Mouse (Mus musculus) heart, adult 2 months (tissue): ENCODE measurements around the gene Tom1l2. TPM values are rescaled to one million over a fixed set of nuclear protein-coding genes. Genes with fewer than 3 reads are reported as not detected.

Experiments used
- DNase-seq, 2 experiments: peaks; one replicate each; pipeline ENCODE4 v3.0.0; 2021
- H3K27ac ChIP-seq: fragments of 200-600 bp; 2 replicates; pipeline ENCODE4 v1.8.1; 2022
- H3K27me3 ChIP-seq: fragments of 200-500 bp; 2 replicates; pipeline ENCODE4 v1.6.1; 2012; ENCODE audit warnings: mild to moderate bottlenecking, low read length, inconsistent platforms, mixed read lengths; ENCODE audit not compliant: control insufficient read depth, insufficient read depth
- H3K36me3 ChIP-seq: fragments of 200-500 bp; 2 replicates; pipeline ENCODE4 v1.6.1; 2012; ENCODE audit warnings: low read length, inconsistent platforms; ENCODE audit not compliant: control insufficient read depth, insufficient read depth
- H3K4me1 ChIP-seq: fragments of 200-500 bp; 2 replicates; pipeline ENCODE4 v1.6.1; 2011; ENCODE audit warnings: low read length; ENCODE audit not compliant: control insufficient read depth, insufficient read depth
- H3K4me3 ChIP-seq: fragments of 200-600 bp; 2 replicates; pipeline ENCODE4 v1.8.1; 2022
- H3K79me2 ChIP-seq: fragments of 200-500 bp; replicated peaks from 2 replicates; pipeline ENCODE4 v1.6.1; 2012; ENCODE audit warnings: mild to moderate bottlenecking, inconsistent platforms, low read length, moderate library complexity, mixed read lengths; ENCODE audit not compliant: control insufficient read depth, insufficient read depth
- H3K9ac ChIP-seq: fragments of 200-500 bp; 2 replicates; pipeline ENCODE4 v1.6.1; 2012; ENCODE audit warnings: low read depth, mild to moderate bottlenecking, control low read depth, inconsistent platforms, low read length, mixed read lengths
- CTCF ChIP-seq: fragments of 200-600 bp; IDR thresholded peaks from 2 replicates; pipeline ENCODE4 v1.8.1; 2022; ENCODE audit warnings: antibody characterized with exemption, mild to moderate bottlenecking, moderate library complexity
- EP300 ChIP-seq: fragments of 200-500 bp; IDR thresholded peaks from 2 replicates; pipeline ENCODE4 v1.6.1; 2011; ENCODE audit warnings: low read depth, low read length, control low read depth; ENCODE audit not compliant: insufficient read depth
- POLR2A ChIP-seq: fragments of 200-500 bp; IDR thresholded peaks from 2 replicates; pipeline ENCODE4 v1.6.1; 2011; ENCODE audit warnings: mild to moderate bottlenecking, low read depth, low read length, control low read depth; ENCODE audit not compliant: insufficient read depth
- WGBS: fragments of 180-500 bp; shearing (Covaris S2); methylation state at CpG from one replicate; pipeline ENCODE4 v1.1.7; 2018; 5-methylcytosine and 5-hydroxymethylcytosine counted together
- intact Hi-C: fragments of 180-260 bp; cut with DNase I; formaldehyde crosslinking; loops from one replicate; pipeline ENCODE4 v1.15.1; 2025
- polyA plus RNA-seq: library from polyadenylated mRNA; depleted of rRNA; stranded (reverse); fragments of >200 nt; gene quantifications from 2 replicates; pipeline ENCODE4 v1.2.3, GENCODE M21; 2012
- total RNA-seq, 2 experiments: library from RNA; stranded (reverse); gene quantifications; 2 replicates each; pipeline ENCODE4 v1.2.3; 2021

Gene Tom1l2
- total and polyA plus RNA-seq, 3 experiments = 102 to 123 (median 113) TPM

DNA sequence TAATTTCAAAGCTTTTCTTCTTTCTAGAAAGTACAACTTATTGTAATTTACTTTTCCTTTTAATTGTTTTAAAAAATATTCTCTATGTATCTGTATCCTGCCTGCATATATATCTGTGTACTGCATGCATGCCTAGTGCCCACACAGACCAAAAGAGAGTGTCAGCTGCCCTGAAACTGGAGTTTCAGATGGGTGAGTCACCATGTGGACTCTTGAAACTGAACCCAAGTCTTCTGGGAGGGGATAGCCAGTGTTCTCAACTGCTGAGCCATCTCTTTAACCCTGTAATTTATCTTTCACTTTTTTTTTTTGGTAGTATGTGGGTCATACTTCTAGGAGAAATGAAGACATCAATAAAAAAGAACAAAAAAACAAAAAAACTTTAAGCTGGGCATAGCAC lies 29.0 kb downstream of the Tom1l2 start:
- intact Hi-C loops = no loop called here
- no peak for DNase-seq
- Histone ChIP-seq H3K4me3 (no peak overlapping the region), H3K4me1 (peaks cover 3% of the 10 kb centered on the region; the same call in 1 of the 2 replicates), H3K27ac (no peak overlapping the region), H3K27me3 (no peaks in the 10 kb centered on the region), H3K9ac (no peak overlapping the region), H3K79me2 (peaks cover 2% of the 10 kb centered on the region; the same call in 1 of the 2 replicates), H3K36me3 (peaks cover 4% of the 10 kb centered on the region; the same call in 1 of the 2 replicates)
- no peak for TF ChIP-seq POLR2A
- TF ChIP-seq EP300 = no peak
- TF ChIP-seq CTCF = no peak

DNA sequence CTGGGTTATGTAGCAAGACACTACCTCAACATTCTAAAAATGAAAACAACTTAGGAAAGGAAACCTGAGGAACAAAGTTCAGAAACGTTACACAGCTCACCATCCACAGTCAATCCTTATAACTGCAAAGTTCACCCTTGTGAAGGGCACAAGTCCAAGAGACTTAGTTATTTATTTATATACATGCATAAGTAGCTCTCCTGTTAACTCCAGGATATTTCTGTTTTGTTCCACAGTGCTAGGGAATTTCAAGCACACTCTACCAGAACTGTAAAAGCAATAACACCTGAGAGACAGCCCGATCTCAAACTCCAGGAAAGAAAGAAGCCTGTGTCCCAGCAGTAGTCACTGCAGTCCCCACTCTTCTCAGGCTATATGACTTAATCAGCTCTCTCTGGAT lies 31.3 kb downstream of the Tom1l2 start:
- DNase-seq = no peak
- TF ChIP-seq EP300 (no peak), POLR2A (no peak), CTCF (no peak)
- peaks cover 2% of the 10 kb centered on the region; the same call in 1 of the 2 replicates for H3K79me2 ChIP-seq
- 51% methylated on average over 2 of the region's 2 CpGs for WGBS
- H3K4me1 ChIP-seq = peaks cover 3% of the 10 kb centered on the region
- H3K27ac ChIP-seq = peak overlapping the region; percentile 26; the same call in 1 of the 2 replicates
- no peak overlapping the region for H3K4me3 ChIP-seq
- intact Hi-C loops = no loop called here
- H3K9ac ChIP-seq = no peak overlapping the region
- no peaks in the 10 kb centered on the region for H3K27me3 ChIP-seq
- H3K36me3 ChIP-seq = 0 out of 2 replicates have a peak, but pooled peaks cover 4% of the 10 kb centered on the region

DNA sequence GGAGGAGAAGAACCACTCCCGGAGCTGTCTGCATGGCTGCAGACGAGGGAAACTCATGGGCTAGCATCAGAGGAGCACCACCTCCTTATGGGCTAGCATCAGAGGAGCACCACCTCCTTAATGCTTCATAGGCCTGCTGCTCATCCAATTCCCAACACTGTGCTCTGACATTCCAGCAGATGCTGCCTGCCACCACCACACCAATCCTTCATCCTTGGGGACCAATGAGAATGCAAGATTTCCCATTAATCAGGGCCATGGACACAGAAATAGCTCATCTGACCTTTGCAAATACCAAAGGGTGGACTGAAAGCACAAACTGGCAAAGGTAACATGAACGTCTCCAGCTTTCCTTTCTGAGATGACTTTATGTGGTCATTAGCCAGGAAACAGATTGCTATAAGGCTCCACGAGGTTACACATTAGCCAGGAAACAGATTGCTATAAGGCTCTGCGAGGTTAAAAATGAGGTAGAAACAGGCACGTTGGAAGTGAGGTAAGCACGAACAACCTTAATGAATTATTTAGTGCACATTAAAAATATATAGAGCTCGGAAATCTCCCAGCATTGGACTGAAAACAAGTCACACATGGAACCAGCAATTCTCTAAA lies 32.2 kb downstream of the Tom1l2 start:
- intact Hi-C loops = no loop called here
- H3K4me1 ChIP-seq = peaks cover 3% of the 10 kb centered on the region
- no peak overlapping the region for H3K4me3 ChIP-seq
- H3K27me3 ChIP-seq = no peaks in the 10 kb centered on the region
- 0 out of 2 replicates have a peak, but pooled peaks cover 4% of the 10 kb centered on the region for H3K36me3 ChIP-seq
- WGBS = 61% methylated on average over 8 of the region's 8 CpGs
- DNase-seq = no peak
- no peak overlapping the region for H3K27ac ChIP-seq
- H3K79me2 ChIP-seq = peaks cover 2% of the 10 kb centered on the region; the same call in 1 of the 2 replicates
- TF ChIP-seq EP300 = no peak
- TF ChIP-seq POLR2A = no peak
- TF ChIP-seq CTCF = no peak
- no peak overlapping the region for H3K9ac ChIP-seq

DNA sequence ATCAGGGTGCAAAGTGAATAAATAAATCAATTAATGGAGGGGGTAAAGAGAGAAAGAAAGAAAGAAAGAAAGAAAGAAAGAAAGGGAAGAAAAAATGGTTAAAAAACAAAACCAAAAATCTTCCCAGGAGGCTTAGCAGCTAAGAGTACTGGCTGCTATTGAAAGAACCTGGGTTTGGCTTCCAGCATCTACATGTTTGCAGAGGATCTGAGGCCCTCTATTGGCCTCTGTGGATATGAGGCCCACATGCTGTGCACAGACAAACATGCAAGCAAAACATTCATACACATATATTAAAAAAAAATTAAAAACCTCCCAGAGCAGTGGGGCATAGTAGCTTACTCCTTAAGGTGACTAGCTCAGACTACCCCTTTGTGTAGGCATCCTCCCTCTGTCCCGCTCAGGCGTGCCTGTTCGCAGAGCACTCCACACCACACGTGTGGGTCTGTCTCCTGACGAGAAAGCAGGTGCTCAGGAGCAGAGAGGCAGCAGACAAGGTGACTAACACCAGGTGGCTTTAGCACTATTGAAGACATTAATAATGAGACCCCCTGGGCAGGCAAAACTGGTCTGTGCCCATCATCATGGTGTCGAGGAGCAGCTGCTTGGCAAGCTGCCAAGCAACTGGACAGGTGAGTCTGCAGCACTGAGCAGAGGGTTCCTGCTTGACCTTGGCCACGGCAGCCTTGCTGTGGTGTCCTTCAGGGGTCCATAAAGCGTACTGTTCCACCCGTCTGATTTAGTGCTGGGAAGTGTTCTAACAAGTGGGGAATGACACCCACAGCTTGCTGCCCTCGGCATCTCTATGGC lies 33.2 kb downstream of the Tom1l2 start:
- intact Hi-C loops = no loop called here
- 86% methylated on average over 10 of the region's 10 CpGs for WGBS
- H3K9ac ChIP-seq = no peak overlapping the region
- 0 out of 2 replicates have a peak, but pooled peaks cover 4% of the 10 kb centered on the region for H3K36me3 ChIP-seq
- no peaks in the 10 kb centered on the region for H3K27me3 ChIP-seq
- H3K27ac ChIP-seq = no peak overlapping the region; the same call in 1 of the 2 replicates
- peaks cover 2% of the 10 kb centered on the region; the same call in 1 of the 2 replicates for H3K79me2 ChIP-seq
- TF ChIP-seq EP300 (no peak), CTCF (peak; percentile 31; the same call in 1 of the 2 replicates), POLR2A (no peak)
- no peak for DNase-seq
- H3K4me3 ChIP-seq = no peak overlapping the region
- H3K4me1 ChIP-seq = peaks cover 3% of the 10 kb centered on the region

DNA sequence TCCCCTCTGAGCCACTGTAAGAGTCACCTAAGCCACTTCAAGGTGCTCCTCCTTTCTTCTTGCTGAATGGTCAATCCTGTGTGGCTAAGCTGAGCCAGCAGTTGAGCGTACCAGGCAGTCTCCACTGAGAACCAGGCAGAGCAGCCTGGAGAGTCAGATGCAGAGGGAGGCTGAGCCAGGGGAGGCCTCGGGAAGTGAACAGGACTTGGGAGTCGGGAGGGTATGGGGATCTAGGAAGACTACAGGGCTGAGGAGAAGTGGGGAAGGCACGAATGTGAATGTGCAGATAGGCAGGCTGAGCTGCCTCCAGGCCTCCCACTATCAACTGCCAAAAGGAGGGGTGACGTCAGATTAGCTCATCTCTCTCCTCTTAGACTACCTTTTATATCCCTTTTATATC lies 34.0 kb downstream of the Tom1l2 start:
- Histone ChIP-seq H3K27me3 (no peaks in the 10 kb centered on the region), H3K4me1 (peaks cover 3% of the 10 kb centered on the region), H3K9ac (no peak overlapping the region), H3K27ac (no peak overlapping the region; the same call in 1 of the 2 replicates), H3K4me3 (no peak overlapping the region), H3K36me3 (0 out of 2 replicates have a peak, but pooled peaks cover 4% of the 10 kb centered on the region), H3K79me2 (peaks cover 2% of the 10 kb centered on the region; the same call in 1 of the 2 replicates)
- no peak for DNase-seq
- TF ChIP-seq EP300 (no peak), POLR2A (no peak), CTCF (no peak)
- WGBS = 44% methylated on average over 5 of the region's 5 CpGs
- intact Hi-C loops = no loop called here
